Mouse (Mus musculus): ENCODE data around the gene D130052B06Rik. TPM values are rescaled to one million over a fixed set of nuclear protein-coding genes. Genes with fewer than 3 reads are reported as not detected.

D130052B06Rik gene
- not detected in 2 replicates for polyA plus RNA-seq (2014; fragmentation: Nextera tagmentation; extraction: Ambion mirVana)

DNA sequence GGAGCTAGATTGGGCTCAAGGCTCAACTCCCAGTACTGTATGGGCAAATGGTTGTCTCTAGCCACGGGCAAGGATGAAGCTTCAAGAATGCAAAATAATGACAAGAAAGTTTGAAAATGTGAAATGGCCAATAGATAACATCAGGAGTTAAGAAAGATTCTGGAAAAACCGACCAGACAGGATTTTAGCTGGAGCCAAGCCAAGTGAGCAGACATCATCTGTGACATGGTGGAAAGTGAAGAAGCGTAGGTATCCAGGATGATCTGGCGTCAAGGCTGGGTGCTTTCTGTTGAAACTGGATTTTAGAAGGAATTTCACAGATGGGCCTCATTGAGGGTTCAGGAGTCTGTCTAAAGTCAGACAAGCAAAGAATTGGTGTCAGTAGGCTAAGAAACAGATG is at the start of gene D130052B06Rik:
TSS of gene D130052B06Rik (plus strand) at position 317 of the 400 bp plus-strand sequence.
- H3K9ac ChIP-seq (ENCODE audit: low read length) = no peak within 1 kb of the TSS
- no peak within 1 kb of the TSS for H3K4me2 ChIP-seq
- no peak within 1 kb of the TSS for H3K27ac ChIP-seq (ENCODE audit: low read depth, low read length)
- H3K4me3 ChIP-seq (ENCODE audit: low read depth, low read length) = no peak within 1 kb of the TSS
- 83% methylated on average over 4 of the region's 4 CpGs for WGBS
- H3K36me3 ChIP-seq (ENCODE audit: control insufficient read depth, insufficient read depth, low read length) = no peaks in the 10 kb centered on the region
- H3K4me1 ChIP-seq (ENCODE audit: control insufficient read depth, insufficient read depth, low read length) = no peaks in the 10 kb centered on the region
- no peak for ATAC-seq (ENCODE audit: low FRiP score)
- no peak for DNase-seq (ENCODE audit: low spot score, missing footprints)
- no peaks in the 10 kb centered on the region for H3K9me3 ChIP-seq (ENCODE audit: control insufficient read depth, low read length)
- H3K27me3 ChIP-seq (ENCODE audit: control insufficient read depth, insufficient read depth, low read length) = no peaks in the 10 kb centered on the region

DNA sequence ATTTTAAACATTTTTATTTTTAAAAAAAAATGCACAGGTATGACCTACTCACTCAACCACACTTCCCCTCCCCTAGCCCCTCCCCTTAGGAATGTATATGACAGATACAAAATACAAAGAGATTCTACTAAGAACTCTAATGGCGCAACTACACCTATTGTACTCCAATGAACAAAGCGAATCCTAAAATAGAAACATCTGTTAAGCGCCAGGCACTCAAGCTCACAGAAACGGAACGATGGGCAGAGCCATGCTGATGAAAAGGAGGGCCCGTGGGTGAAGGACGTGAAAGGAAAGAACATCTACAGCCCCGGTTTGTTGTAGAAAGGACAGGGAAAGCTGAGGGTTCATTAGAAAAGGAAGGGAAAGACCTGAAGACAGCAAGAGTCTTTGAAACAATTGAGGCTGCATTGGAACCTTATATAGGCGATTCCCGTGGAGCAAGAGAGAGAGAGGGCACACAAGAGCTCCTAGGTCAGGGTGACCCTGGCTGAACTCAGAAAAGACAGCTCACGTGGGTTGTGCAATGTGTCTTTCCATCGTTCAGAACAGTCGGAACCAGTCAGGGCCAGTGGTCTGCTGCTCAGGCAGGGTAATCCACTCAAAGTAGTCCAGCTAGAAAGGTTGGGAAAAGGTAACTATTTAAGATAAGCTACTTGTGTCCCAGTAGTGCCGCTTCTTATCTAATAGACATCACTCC is 48.1 kb upstream of the D130052B06Rik start:
- WGBS = 79% methylated on average over 14 of the region's 14 CpGs
- no peak for DNase-seq (ENCODE audit: low spot score, missing footprints)

DNA sequence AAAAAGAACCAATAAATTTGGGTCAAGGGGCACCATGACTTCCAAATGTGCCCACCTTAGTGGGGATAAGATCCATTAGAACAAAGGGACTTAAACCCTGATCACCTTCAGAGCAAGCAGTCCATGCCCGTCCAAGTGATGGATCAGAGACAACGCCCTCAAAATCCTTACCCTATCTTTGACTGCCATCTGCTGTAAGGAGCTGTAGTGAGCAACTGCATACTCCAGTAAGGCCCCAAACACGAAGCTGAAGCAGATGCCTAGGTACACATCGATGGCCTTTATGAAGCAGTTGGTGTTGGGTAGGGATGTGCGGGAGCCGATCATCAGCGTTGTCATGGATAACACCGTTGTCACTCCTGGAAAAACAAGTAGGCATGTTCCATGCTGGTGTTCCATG is 45.0 kb upstream of the D130052B06Rik start:
- Histone ChIP-seq H3K36me3 (ENCODE audit: control insufficient read depth, insufficient read depth, low read length) (no peaks in the 10 kb centered on the region), H3K4me1 (ENCODE audit: control insufficient read depth, insufficient read depth, low read length) (no peaks in the 10 kb centered on the region), H3K4me3 (ENCODE audit: low read depth, low read length) (no peak overlapping the region), H3K9ac (ENCODE audit: low read length) (no peak overlapping the region), H3K27ac (ENCODE audit: low read depth, low read length) (no peak overlapping the region), H3K27me3 (ENCODE audit: control insufficient read depth, insufficient read depth, low read length) (no peaks in the 10 kb centered on the region), H3K4me2 (no peak overlapping the region), H3K9me3 (ENCODE audit: control insufficient read depth, low read length) (no peaks in the 10 kb centered on the region)
- DNase-seq (ENCODE audit: low spot score, missing footprints) = no peak
- ATAC-seq (ENCODE audit: low FRiP score) = no peak
- WGBS = 84% methylated on average over 8 of the region's 8 CpGs

More for the DNA sequence above, 48.1 kb upstream of the D130052B06Rik start:
- no peaks in the 10 kb centered on the region for H3K36me3 ChIP-seq (ENCODE audit: control insufficient read depth, insufficient read depth, low read length)
- no peak for ATAC-seq (ENCODE audit: low FRiP score)
- no peaks in the 10 kb centered on the region for H3K9me3 ChIP-seq (ENCODE audit: control insufficient read depth, low read length)
- H3K4me2 ChIP-seq = no peak overlapping the region
- H3K27ac ChIP-seq (ENCODE audit: low read depth, low read length) = no peak overlapping the region
- no peaks in the 10 kb centered on the region for H3K27me3 ChIP-seq (ENCODE audit: control insufficient read depth, insufficient read depth, low read length)
- no peak overlapping the region for H3K9ac ChIP-seq (ENCODE audit: low read length)
- no peak overlapping the region for H3K4me3 ChIP-seq (ENCODE audit: low read depth, low read length)
- H3K4me1 ChIP-seq (ENCODE audit: control insufficient read depth, insufficient read depth, low read length) = no peaks in the 10 kb centered on the region

DNA sequence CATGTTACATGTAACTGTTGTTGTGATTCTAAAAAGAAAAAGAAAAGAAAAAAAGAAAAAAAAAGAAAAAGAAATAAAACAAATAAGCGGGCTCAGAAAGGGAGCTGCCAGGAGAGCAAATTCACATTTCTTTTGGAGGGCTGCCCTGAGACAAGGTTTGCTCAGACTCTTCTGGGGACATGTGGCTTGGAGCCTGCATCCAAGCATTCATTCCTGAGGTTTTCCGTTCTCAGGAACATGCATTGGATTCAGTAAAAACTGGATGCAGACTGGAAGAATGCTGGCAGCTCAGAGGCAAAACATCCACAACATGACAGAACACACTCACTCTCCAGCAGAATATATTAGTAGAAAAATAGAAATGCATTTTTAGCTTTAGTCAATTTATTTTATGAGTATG is 35.2 kb upstream of the D130052B06Rik start:
- ATAC-seq (ENCODE audit: low FRiP score) = no peak
- Histone ChIP-seq H3K9ac (ENCODE audit: low read length) (no peak overlapping the region), H3K27ac (ENCODE audit: low read depth, low read length) (no peak overlapping the region), H3K9me3 (ENCODE audit: control insufficient read depth, low read length) (no peaks in the 10 kb centered on the region; the same call in 1 of the 2 replicates), H3K4me1 (ENCODE audit: control insufficient read depth, insufficient read depth, low read length) (no peaks in the 10 kb centered on the region), H3K36me3 (ENCODE audit: control insufficient read depth, insufficient read depth, low read length) (no peaks in the 10 kb centered on the region), H3K4me2 (no peak overlapping the region), H3K27me3 (ENCODE audit: control insufficient read depth, insufficient read depth, low read length) (no peaks in the 10 kb centered on the region), H3K4me3 (ENCODE audit: low read depth, low read length) (no peak overlapping the region)
- no peak for DNase-seq (ENCODE audit: low spot score, missing footprints)
- 87% methylated on average over 2 of the region's 2 CpGs for WGBS

DNA sequence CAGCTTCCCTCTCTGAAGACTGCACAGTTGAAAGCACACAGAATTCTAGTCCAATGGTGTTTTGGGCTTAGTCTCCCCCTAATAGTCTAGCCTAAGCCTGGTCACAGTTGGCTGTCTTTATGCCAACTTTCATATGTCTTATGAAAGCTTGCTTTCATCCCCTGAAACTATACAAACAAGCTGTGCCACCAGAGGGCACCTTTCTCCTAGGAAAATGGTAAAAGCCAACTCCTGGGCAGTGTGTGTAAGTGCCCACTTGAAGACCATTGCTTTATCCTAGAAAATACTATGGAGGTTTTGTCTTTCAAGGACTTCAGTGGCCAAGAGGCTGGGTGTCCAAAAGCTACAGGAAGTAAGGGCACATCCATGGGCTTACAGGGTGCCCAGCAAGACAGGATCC is 28.7 kb upstream of the D130052B06Rik start:
- ATAC-seq (ENCODE audit: low FRiP score) (no peak), DNase-seq (ENCODE audit: low spot score, missing footprints) (no peak)
- no peaks in the 10 kb centered on the region for H3K36me3 ChIP-seq (ENCODE audit: control insufficient read depth, insufficient read depth, low read length)
- no peak overlapping the region for H3K4me3 ChIP-seq (ENCODE audit: low read depth, low read length)
- H3K9me3 ChIP-seq (ENCODE audit: control insufficient read depth, low read length) = no peaks in the 10 kb centered on the region
- no peaks in the 10 kb centered on the region for H3K27me3 ChIP-seq (ENCODE audit: control insufficient read depth, insufficient read depth, low read length)
- no peak overlapping the region for H3K27ac ChIP-seq (ENCODE audit: low read depth, low read length)
- H3K4me1 ChIP-seq (ENCODE audit: control insufficient read depth, insufficient read depth, low read length) = no peaks in the 10 kb centered on the region
- no peak overlapping the region for H3K9ac ChIP-seq (ENCODE audit: low read length)
- no peak overlapping the region for H3K4me2 ChIP-seq

DNA sequence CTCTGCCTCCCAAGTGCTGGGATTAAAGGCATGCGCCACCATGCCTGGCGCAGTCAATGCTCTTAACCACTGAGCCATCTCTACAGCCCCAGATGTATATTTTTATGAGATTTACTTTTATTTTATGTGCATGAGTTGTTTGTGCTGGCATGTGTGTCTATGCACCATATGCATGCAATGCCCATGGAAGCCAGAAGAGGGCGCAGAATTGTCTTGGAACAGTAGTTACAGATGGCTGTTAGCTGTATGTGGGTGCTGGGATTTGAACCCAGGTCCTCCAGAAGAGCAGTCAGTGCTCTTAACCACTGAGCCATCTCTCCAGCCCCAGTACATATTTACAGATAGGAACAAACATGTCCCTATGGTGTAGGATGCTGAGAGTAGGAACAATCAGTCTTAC is 24.2 kb upstream of the D130052B06Rik start:
- Histone ChIP-seq H3K4me1 (ENCODE audit: control insufficient read depth, insufficient read depth, low read length) (no peaks in the 10 kb centered on the region), H3K9me3 (ENCODE audit: control insufficient read depth, low read length) (no peaks in the 10 kb centered on the region), H3K36me3 (ENCODE audit: control insufficient read depth, insufficient read depth, low read length) (no peaks in the 10 kb centered on the region), H3K27me3 (ENCODE audit: control insufficient read depth, insufficient read depth, low read length) (no peaks in the 10 kb centered on the region), H3K4me3 (ENCODE audit: low read depth, low read length) (no peak overlapping the region), H3K9ac (ENCODE audit: low read length) (no peak overlapping the region), H3K4me2 (no peak overlapping the region), H3K27ac (ENCODE audit: low read depth, low read length) (no peak overlapping the region)
- 88% methylated on average over 3 of the region's 3 CpGs for WGBS
- no peak for DNase-seq (ENCODE audit: low spot score, missing footprints)
- no peak for ATAC-seq (ENCODE audit: low FRiP score)

DNA sequence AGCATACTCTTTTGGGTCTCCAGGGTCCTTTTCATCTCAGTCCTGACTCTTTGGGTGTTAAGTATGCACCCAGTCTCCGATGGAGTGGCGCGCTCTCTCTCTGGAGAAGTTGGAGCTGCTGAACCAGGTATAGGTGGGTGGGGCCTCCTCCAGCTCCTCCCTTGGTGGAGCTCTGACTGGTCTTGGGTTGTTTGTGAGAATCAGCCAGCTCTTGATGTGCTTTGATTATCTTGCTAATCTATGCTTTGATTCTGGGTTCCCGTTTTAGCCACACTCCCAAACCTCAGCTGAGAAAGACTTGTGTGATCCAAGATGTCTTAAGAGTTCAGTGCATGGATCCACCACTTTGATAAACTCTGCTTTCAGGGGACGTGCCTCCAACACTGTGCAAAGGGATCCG is 20.2 kb upstream of the D130052B06Rik start, which contains the start of gene Gabrp:
TSS of gene Gabrp (minus strand) at position 101 of the 400 bp plus-strand sequence.
- H3K9me3 ChIP-seq (ENCODE audit: control insufficient read depth, low read length) = no peaks in the 10 kb centered on the region
- H3K4me1 ChIP-seq (ENCODE audit: control insufficient read depth, insufficient read depth, low read length) = no peaks in the 10 kb centered on the region
- ATAC-seq (ENCODE audit: low FRiP score) (no peak), DNase-seq (ENCODE audit: low spot score, missing footprints) (no peak)
- H3K27ac ChIP-seq (ENCODE audit: low read depth, low read length) = no peak within 1 kb of the TSS
- no peak within 1 kb of the TSS for H3K4me3 ChIP-seq (ENCODE audit: low read depth, low read length)
- H3K9ac ChIP-seq (ENCODE audit: low read length) = no peak within 1 kb of the TSS
- H3K36me3 ChIP-seq (ENCODE audit: control insufficient read depth, insufficient read depth, low read length) = no peaks in the 10 kb centered on the region
- WGBS = 57% methylated on average over 6 of the region's 6 CpGs
- H3K4me2 ChIP-seq = no peak within 1 kb of the TSS
- H3K27me3 ChIP-seq (ENCODE audit: control insufficient read depth, insufficient read depth, low read length) = no peaks in the 10 kb centered on the region

DNA sequence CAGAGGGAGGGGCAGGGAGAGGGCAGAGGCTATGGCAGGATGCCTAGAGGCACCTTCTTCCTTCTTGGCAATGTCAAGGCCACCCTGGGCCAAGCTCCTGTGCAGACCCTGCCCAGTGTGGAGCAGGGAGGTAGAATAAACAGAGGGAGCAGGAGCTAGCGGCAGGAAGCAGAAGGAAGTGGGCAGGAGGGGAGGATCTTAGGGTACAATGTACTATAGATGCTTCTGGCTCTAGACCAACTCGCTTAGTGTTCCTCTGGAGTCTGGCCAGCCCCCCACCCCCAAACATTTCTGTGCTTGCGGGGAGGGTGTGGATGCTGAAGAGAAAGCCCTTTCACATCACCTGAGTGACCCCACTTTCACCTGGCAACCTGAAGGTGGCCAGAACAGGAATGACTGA is 19.5 kb upstream of the D130052B06Rik start:
- H3K4me1 ChIP-seq (ENCODE audit: control insufficient read depth, insufficient read depth, low read length) = no peaks in the 10 kb centered on the region
- H3K27ac ChIP-seq (ENCODE audit: low read depth, low read length) = no peak overlapping the region
- H3K4me3 ChIP-seq (ENCODE audit: low read depth, low read length) = no peak overlapping the region
- no peak for ATAC-seq (ENCODE audit: low FRiP score)
- H3K36me3 ChIP-seq (ENCODE audit: control insufficient read depth, insufficient read depth, low read length) = no peaks in the 10 kb centered on the region
- no peaks in the 10 kb centered on the region for H3K27me3 ChIP-seq (ENCODE audit: control insufficient read depth, insufficient read depth, low read length)
- no peaks in the 10 kb centered on the region for H3K9me3 ChIP-seq (ENCODE audit: control insufficient read depth, low read length)
- WGBS = 69% methylated on average over 3 of the region's 3 CpGs
- H3K9ac ChIP-seq (ENCODE audit: low read length) = no peak overlapping the region
- no peak for DNase-seq (ENCODE audit: low spot score, missing footprints)
- H3K4me2 ChIP-seq = no peak overlapping the region

DNA sequence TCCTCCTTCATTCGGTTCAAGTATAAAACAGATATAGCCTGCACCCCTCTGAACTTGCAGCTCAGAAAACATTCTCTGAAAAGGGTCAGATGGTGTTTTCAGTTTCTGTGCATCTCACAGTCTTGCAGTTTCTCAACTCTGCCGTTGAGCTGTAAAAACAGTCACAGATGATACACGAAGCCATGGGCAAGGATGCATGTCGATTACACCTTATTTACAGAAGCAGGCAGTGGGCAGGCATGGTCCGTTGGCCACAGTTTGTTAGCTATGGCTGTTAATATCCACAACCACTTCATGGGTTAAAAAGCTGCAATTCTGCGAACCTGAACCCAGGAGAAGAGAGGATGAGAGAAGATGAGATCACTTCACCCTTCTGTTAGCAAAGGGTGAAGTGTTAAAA is 12.5 kb upstream of the D130052B06Rik start:
- Histone ChIP-seq H3K27me3 (ENCODE audit: control insufficient read depth, insufficient read depth, low read length) (no peaks in the 10 kb centered on the region), H3K36me3 (ENCODE audit: control insufficient read depth, insufficient read depth, low read length) (no peaks in the 10 kb centered on the region), H3K4me1 (ENCODE audit: control insufficient read depth, insufficient read depth, low read length) (no peaks in the 10 kb centered on the region), H3K9me3 (ENCODE audit: control insufficient read depth, low read length) (no peaks in the 10 kb centered on the region), H3K27ac (ENCODE audit: low read depth, low read length) (no peak overlapping the region), H3K4me3 (ENCODE audit: low read depth, low read length) (no peak overlapping the region), H3K4me2 (no peak overlapping the region), H3K9ac (ENCODE audit: low read length) (no peak overlapping the region)
- DNase-seq (ENCODE audit: low spot score, missing footprints) = no peak
- no peak for ATAC-seq (ENCODE audit: low FRiP score)
- 85% methylated on average over 6 of the region's 6 CpGs for WGBS

All from midbrain, embryonic 11.5 days (tissue).